Mouse (Mus musculus) G1E (cell line): ENCODE results near the gene Jmjd8. TPM values are rescaled to one million over a fixed set of nuclear protein-coding genes. Genes with fewer than 3 reads are reported as not detected.

Experiments
- ATAC-seq: 2 replicates; pipeline ENCODE4 v1.8.0; 2016; ENCODE audit warnings: mild to moderate bottlenecking; ENCODE audit not compliant: insufficient number of reproducible peaks, poor library complexity, low FRiP score, severe bottlenecking; ENCODE audit errors: extremely low read depth
- DNase-seq: peaks from one replicate; pipeline ENCODE4 v3.0.0; 2012; ENCODE audit warnings: low spot score
- H3K27me3 ChIP-seq: 2 replicates; pipeline ENCODE4 v1.6.1; 2012; ENCODE audit warnings: mild to moderate bottlenecking, low read length, inconsistent platforms; ENCODE audit not compliant: insufficient read depth
- H3K36me3 ChIP-seq: replicated peaks from 2 replicates; pipeline ENCODE3; 2012; ENCODE audit warnings: mild to moderate bottlenecking, inconsistent platforms
- H3K4me1 ChIP-seq: 2 replicates; pipeline ENCODE4 v1.6.1; 2012; ENCODE audit warnings: low read depth, low read length, inconsistent platforms, mixed read lengths; ENCODE audit not compliant: insufficient read depth
- H3K4me3 ChIP-seq: 2 replicates; pipeline ENCODE4 v1.5.1; 2012; ENCODE audit warnings: low read depth, mild to moderate bottlenecking, inconsistent platforms, low read length, moderate library complexity, mixed read lengths
- H3K9me3 ChIP-seq: replicated peaks from 2 replicates; pipeline ENCODE4 v1.6.1; 2012; ENCODE audit warnings: inconsistent platforms
- CTCF ChIP-seq: IDR thresholded peaks from 2 replicates; pipeline ENCODE4 v1.5.1; 2012; ENCODE audit warnings: low read depth, low read length, inconsistent platforms, mixed read lengths
- GATA1 ChIP-seq: IDR thresholded peaks from 2 replicates; pipeline ENCODE4 v1.6.1; 2012; ENCODE audit warnings: borderline replicate concordance, low read length, inconsistent platforms, mixed read lengths
- GATA2 ChIP-seq: IDR thresholded peaks from 2 replicates; pipeline ENCODE4 v1.6.1; 2012; ENCODE audit warnings: low read depth, low read length, inconsistent platforms, borderline replicate concordance
- POLR2AphosphoS5 ChIP-seq: IDR thresholded peaks from 2 replicates; pipeline ENCODE4 v1.6.1; 2012; ENCODE audit warnings: low read depth, low read length, inconsistent platforms; ENCODE audit not compliant: insufficient replicate concordance
- TAL1 ChIP-seq: conservative IDR thresholded peaks from 2 replicates; pipeline ENCODE4 v1.6.1; 2012; ENCODE audit warnings: low read depth, low read length, inconsistent platforms, mixed read lengths
- polyA plus RNA-seq: library from polyadenylated mRNA; stranded (reverse); fragments of >175 nt; gene quantifications from 2 replicates; pipeline ENCODE4 v1.2.3, GENCODE M21; 2012
- total RNA-seq, 2 experiments: library from RNA; stranded (forward) in 1 of 2; stranded (reverse) in 1 of 2; fragments of 200-1000 nt in 1 of 2; fragments of >200 nt in 1 of 2; fragmentation: Nextera tagmentation in 1 of 2; gene quantifications; 2 replicates each; pipeline ENCODE4 v1.2.3; 2014 to 2017

Jmjd8 gene
- total and polyA plus RNA-seq, 3 experiments = 0.11 to 1.9 (median 0.90) TPM

DNA sequence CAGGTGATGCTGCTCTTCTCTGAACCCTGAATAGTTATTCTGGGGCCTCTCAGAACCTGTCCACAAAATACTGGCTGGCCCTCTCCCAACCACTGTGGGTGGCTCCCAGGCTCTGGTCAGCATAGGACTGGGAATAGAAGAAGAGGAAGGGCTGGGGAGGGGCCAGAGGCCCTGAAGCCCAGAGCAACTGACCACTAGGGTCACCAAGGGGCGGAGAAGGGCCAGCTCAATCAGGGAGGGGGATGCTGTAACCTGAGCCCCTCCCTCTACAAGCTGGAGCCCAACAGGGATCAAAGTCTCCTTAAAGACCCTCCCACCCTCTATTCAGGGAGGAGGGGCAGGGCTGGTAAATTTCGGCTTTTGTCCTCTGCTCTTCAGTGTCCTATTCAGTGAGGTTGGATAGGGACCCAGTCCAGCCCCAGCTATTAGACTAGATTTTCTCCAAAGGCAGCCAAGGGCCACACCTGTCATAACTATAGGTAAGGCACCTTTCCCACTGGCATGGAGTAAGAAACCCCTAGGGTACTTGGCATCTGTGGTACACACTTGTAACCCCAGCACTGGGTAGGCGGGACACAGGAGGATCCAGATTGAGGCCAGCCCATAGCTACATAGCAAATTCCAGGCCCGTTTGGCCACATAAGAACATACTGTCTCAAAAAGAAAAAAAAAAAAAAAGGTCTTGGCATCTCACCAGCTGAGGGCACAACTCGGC lies 51.7 kb downstream of the Jmjd8 start, which contains the start of gene Wfikkn1:
Wfikkn1 (minus strand) TSS at position 663 of the 715 bp plus-strand sequence.
- H3K27me3 ChIP-seq = no peaks in the 10 kb centered on the region
- DNase-seq (no peak), ATAC-seq (no peak)
- H3K4me3 ChIP-seq = no peak within 1 kb of the TSS
- no peaks in the 10 kb centered on the region for H3K9me3 ChIP-seq
- peaks cover 19% of the 10 kb centered on the region for H3K4me1 ChIP-seq
- H3K36me3 ChIP-seq = peaks cover 89% of the 10 kb centered on the region
- TF ChIP-seq CTCF (no peak), GATA1 (no peak), POLR2AphosphoS5 (no peak), TAL1 (no peak), GATA2 (no peak)

DNA sequence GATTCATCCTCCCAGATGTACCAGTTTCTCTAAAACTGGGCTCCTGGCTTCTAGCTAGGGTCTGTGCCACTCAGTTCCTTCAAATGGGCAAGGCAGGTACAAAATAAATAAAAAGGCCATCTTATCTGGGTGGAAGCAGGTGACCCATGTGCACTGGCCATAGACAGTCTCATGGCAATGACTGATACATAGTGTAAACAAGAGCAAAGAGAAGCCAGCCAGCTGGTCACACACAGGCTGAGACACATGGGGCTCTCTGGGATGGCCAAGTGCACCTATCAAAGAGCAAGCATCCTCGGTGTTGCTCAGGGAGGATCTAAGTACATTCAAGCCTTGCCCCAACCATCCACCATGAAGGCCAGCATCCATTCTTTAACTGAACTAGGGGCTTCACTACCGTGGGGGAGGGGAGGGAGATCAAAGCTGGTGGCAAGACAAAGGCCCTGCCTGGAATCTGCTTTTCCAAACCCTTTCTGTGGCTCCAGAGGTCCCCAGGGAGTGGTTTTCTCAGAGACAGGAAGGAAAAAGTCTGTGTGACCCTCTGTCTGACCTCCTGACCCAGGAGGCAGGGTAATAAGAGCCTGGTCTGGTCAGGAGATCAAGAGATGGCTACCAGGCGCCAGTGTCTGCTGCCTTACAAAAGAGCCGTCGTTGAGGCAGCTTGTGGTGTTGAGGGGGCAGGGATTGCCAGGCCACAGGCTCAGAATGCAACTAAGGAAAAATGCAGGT lies 52.4 kb downstream of the Jmjd8 start:
- DNase-seq (no peak), ATAC-seq (no peak)
- Histone ChIP-seq H3K27me3 (no peaks in the 10 kb centered on the region), H3K4me3 (no peak overlapping the region), H3K36me3 (peaks cover 96% of the 10 kb centered on the region), H3K9me3 (no peaks in the 10 kb centered on the region), H3K4me1 (peaks cover 16% of the 10 kb centered on the region)
- TF ChIP-seq GATA1 = no peak
- TF ChIP-seq POLR2AphosphoS5 = no peak
- TF ChIP-seq GATA2 = no peak
- TF ChIP-seq TAL1 = no peak

Other genes with a start within 250 kb of the Jmjd8 start
Only the 20 nearest of the 28 such genes appear.
- 7.5 and 7.8 TPM in 2 replicates for gene Rpusd1, start 101.2 kb upstream of the Jmjd8 start, total RNA-seq (2014; fragmentation: Nextera tagmentation)
- gene Rpusd1, start 101.2 kb upstream of the Jmjd8 start, total RNA-seq (2017) = 3.6 and 4.2 TPM in 2 replicates
- 28.2 and 30.1 TPM in 2 replicates for gene Rpusd1, start 101.2 kb upstream of the Jmjd8 start, polyA plus RNA-seq
- not detected in 2 replicates for gene Mslnl, start 92.8 kb upstream of the Jmjd8 start, total RNA-seq (2014; fragmentation: Nextera tagmentation)
- gene Mslnl, start 92.8 kb upstream of the Jmjd8 start, total RNA-seq (2017) = not detected in 2 replicates
- not detected in 2 replicates for gene Mslnl, start 92.8 kb upstream of the Jmjd8 start, polyA plus RNA-seq
- not detected in 2 replicates for gene Msln, start 74.5 kb upstream of the Jmjd8 start, total RNA-seq (2014; fragmentation: Nextera tagmentation)
- gene Msln, start 74.5 kb upstream of the Jmjd8 start, total RNA-seq (2017) = 0.55 TPM in 1 of 2 replicates, not detected in the other
- gene Msln, start 74.5 kb upstream of the Jmjd8 start, polyA plus RNA-seq = not detected in 2 replicates
- gene Narfl, start 55.1 kb upstream of the Jmjd8 start, total RNA-seq (2014; fragmentation: Nextera tagmentation) = 11.7 and 22.3 TPM in 2 replicates
- 28.4 and 29.2 TPM in 2 replicates for gene Narfl, start 55.1 kb upstream of the Jmjd8 start, total RNA-seq (2017)
- 17.6 and 18.8 TPM in 2 replicates for gene Narfl, start 55.1 kb upstream of the Jmjd8 start, polyA plus RNA-seq
- 7.0 and 11.7 TPM in 2 replicates for gene Haghl, start 43.2 kb upstream of the Jmjd8 start, total RNA-seq (2014; fragmentation: Nextera tagmentation)
- gene Haghl, start 43.2 kb upstream of the Jmjd8 start, total RNA-seq (2017) = 15.5 and 17.1 TPM in 2 replicates
- gene Haghl, start 43.2 kb upstream of the Jmjd8 start, polyA plus RNA-seq = 15.4 and 17.1 TPM in 2 replicates
- not detected in 2 replicates for gene Ccdc78, start 42.3 kb upstream of the Jmjd8 start, total RNA-seq (2014; fragmentation: Nextera tagmentation)
- gene Ccdc78, start 42.3 kb upstream of the Jmjd8 start, total RNA-seq (2017) = 0.06 and 0.22 TPM in 2 replicates
- 0.05 TPM in 1 of 2 replicates, not detected in the other for gene Ccdc78, start 42.3 kb upstream of the Jmjd8 start, polyA plus RNA-seq
- 24.1 and 24.8 TPM in 2 replicates for gene Fam173a, start 36.0 kb upstream of the Jmjd8 start, total RNA-seq (2014; fragmentation: Nextera tagmentation)
- 45.1 and 50.5 TPM in 2 replicates for gene Fam173a, start 36.0 kb upstream of the Jmjd8 start, total RNA-seq (2017)
- gene Fam173a, start 36.0 kb upstream of the Jmjd8 start, polyA plus RNA-seq = 16.1 and 20.5 TPM in 2 replicates
- not detected in 2 replicates for gene AC134908.4, start 33.2 kb upstream of the Jmjd8 start, total RNA-seq (2014; fragmentation: Nextera tagmentation)
- gene AC134908.4, start 33.2 kb upstream of the Jmjd8 start, total RNA-seq (2017) = not detected in 2 replicates
- gene AC134908.4, start 33.2 kb upstream of the Jmjd8 start, polyA plus RNA-seq = not detected in 2 replicates
- gene Metrn, start 31.7 kb upstream of the Jmjd8 start, total RNA-seq (2014; fragmentation: Nextera tagmentation) = 15.3 and 19.7 TPM in 2 replicates
- gene Metrn, start 31.7 kb upstream of the Jmjd8 start, total RNA-seq (2017) = 22.3 and 36.9 TPM in 2 replicates
- 129 and 172 TPM in 2 replicates for gene Metrn, start 31.7 kb upstream of the Jmjd8 start, polyA plus RNA-seq
- gene Fbxl16, start 19.8 kb upstream of the Jmjd8 start, total RNA-seq (2014; fragmentation: Nextera tagmentation) = not detected in 2 replicates
- 0.05 TPM in 1 of 2 replicates, not detected in the other for gene Fbxl16, start 19.8 kb upstream of the Jmjd8 start, total RNA-seq (2017)
- gene Fbxl16, start 19.8 kb upstream of the Jmjd8 start, polyA plus RNA-seq = 0.01 and 0.03 TPM in 2 replicates
- gene Wdr24, start 5.2 kb upstream of the Jmjd8 start, total RNA-seq (2014; fragmentation: Nextera tagmentation) = 13.8 and 13.9 TPM in 2 replicates
- 23.5 and 25.8 TPM in 2 replicates for gene Wdr24, start 5.2 kb upstream of the Jmjd8 start, total RNA-seq (2017)
- gene Wdr24, start 5.2 kb upstream of the Jmjd8 start, polyA plus RNA-seq = 4.8 and 8.6 TPM in 2 replicates
- gene Stub1, start 4.5 kb downstream of the Jmjd8 start, total RNA-seq (2014; fragmentation: Nextera tagmentation) = 29.1 and 30.1 TPM in 2 replicates
- gene Stub1, start 4.5 kb downstream of the Jmjd8 start, total RNA-seq (2017) = 90.8 and 97.3 TPM in 2 replicates
- 70.9 and 81.7 TPM in 2 replicates for gene Stub1, start 4.5 kb downstream of the Jmjd8 start, polyA plus RNA-seq
- 4.8 and 5.5 TPM in 2 replicates for gene Rhbdl1, start 8.4 kb downstream of the Jmjd8 start, total RNA-seq (2014; fragmentation: Nextera tagmentation)
- 0.87 and 1.4 TPM in 2 replicates for gene Rhbdl1, start 8.4 kb downstream of the Jmjd8 start, total RNA-seq (2017)
- 2.7 and 3.1 TPM in 2 replicates for gene Rhbdl1, start 8.4 kb downstream of the Jmjd8 start, polyA plus RNA-seq
- 1.1 and 2.9 TPM in 2 replicates for gene Gm20683, start 12.9 kb downstream of the Jmjd8 start, total RNA-seq (2014; fragmentation: Nextera tagmentation)
- 3.0 and 3.1 TPM in 2 replicates for gene Gm20683, start 12.9 kb downstream of the Jmjd8 start, total RNA-seq (2017)
- gene Gm20683, start 12.9 kb downstream of the Jmjd8 start, polyA plus RNA-seq = 9.7 and 12.4 TPM in 2 replicates
- 31.2 and 41.2 TPM in 2 replicates for gene Rhot2, start 16.0 kb downstream of the Jmjd8 start, total RNA-seq (2014; fragmentation: Nextera tagmentation)
- 17.7 and 20.0 TPM in 2 replicates for gene Rhot2, start 16.0 kb downstream of the Jmjd8 start, total RNA-seq (2017)
- 142 and 151 TPM in 2 replicates for gene Rhot2, start 16.0 kb downstream of the Jmjd8 start, polyA plus RNA-seq
- 14.6 and 42.2 TPM in 2 replicates for gene Wdr90, start 32.6 kb downstream of the Jmjd8 start, total RNA-seq (2014; fragmentation: Nextera tagmentation)
- gene Wdr90, start 32.6 kb downstream of the Jmjd8 start, total RNA-seq (2017) = 11.8 and 14.2 TPM in 2 replicates
- 9.0 and 17.0 TPM in 2 replicates for gene Wdr90, start 32.6 kb downstream of the Jmjd8 start, polyA plus RNA-seq
- 8.2 and 8.7 TPM in 2 replicates for gene Mcrip2, start 39.9 kb downstream of the Jmjd8 start, total RNA-seq (2014; fragmentation: Nextera tagmentation)
- gene Mcrip2, start 39.9 kb downstream of the Jmjd8 start, total RNA-seq (2017) = 4.4 and 9.4 TPM in 2 replicates
- 77.6 and 103 TPM in 2 replicates for gene Mcrip2, start 39.9 kb downstream of the Jmjd8 start, polyA plus RNA-seq
- gene Mettl26, start 46.2 kb downstream of the Jmjd8 start, total RNA-seq (2014; fragmentation: Nextera tagmentation) = 13.9 and 19.0 TPM in 2 replicates
- 12.4 and 16.7 TPM in 2 replicates for gene Mettl26, start 46.2 kb downstream of the Jmjd8 start, total RNA-seq (2017)
- gene Mettl26, start 46.2 kb downstream of the Jmjd8 start, polyA plus RNA-seq = 30.2 and 34.4 TPM in 2 replicates
- gene Wfikkn1, start 52.0 kb downstream of the Jmjd8 start, total RNA-seq (2014; fragmentation: Nextera tagmentation) = 1.1 and 1.4 TPM in 2 replicates
- 0.55 and 0.58 TPM in 2 replicates for gene Wfikkn1, start 52.0 kb downstream of the Jmjd8 start, total RNA-seq (2017)
- gene Wfikkn1, start 52.0 kb downstream of the Jmjd8 start, polyA plus RNA-seq = 0.51 and 0.57 TPM in 2 replicates
- 9.1 and 10.8 TPM in 2 replicates for gene Rab40c, start 90.9 kb downstream of the Jmjd8 start, total RNA-seq (2014; fragmentation: Nextera tagmentation)
- gene Rab40c, start 90.9 kb downstream of the Jmjd8 start, total RNA-seq (2017) = 4.2 and 9.3 TPM in 2 replicates
- gene Rab40c, start 90.9 kb downstream of the Jmjd8 start, polyA plus RNA-seq = 12.4 and 13.5 TPM in 2 replicates